Mouse (Mus musculus) cortical plate, adult 2 months (tissue): Measurements from ENCODE around the gene Fgd4. TPM values are rescaled to one million over a fixed set of nuclear protein-coding genes. Genes with fewer than 3 reads are reported as not detected.
"Not testable (repeated sequence)": the region's sequence is repeated elsewhere in the genome, so short reads cannot be mapped to it uniquely, and the experiment has no call there.

Source experiments
- H3K27ac ChIP-seq: fragments of 200-500 bp; 2 replicates; pipeline ENCODE4 v1.5.1; 2012; ENCODE audit warnings: low read length, control low read depth, inconsistent platforms; ENCODE audit not compliant: insufficient read depth
- H3K4me1 ChIP-seq: fragments of 200-500 bp; 2 replicates; pipeline ENCODE4 v1.6.1; 2011; ENCODE audit warnings: low read length; ENCODE audit not compliant: control insufficient read depth, insufficient read depth
- H3K4me3 ChIP-seq: fragments of 200-500 bp; 2 replicates; pipeline ENCODE4 v1.5.1; 2011; ENCODE audit warnings: mild to moderate bottlenecking, low read length, control low read depth; ENCODE audit not compliant: insufficient read depth
- CTCF ChIP-seq: fragments of 200-500 bp; IDR thresholded peaks from 2 replicates; pipeline ENCODE4 v1.5.1; 2011; ENCODE audit warnings: mild to moderate bottlenecking, control low read depth, low read length; ENCODE audit not compliant: insufficient read depth; ENCODE audit errors: extremely low read depth
- POLR2A ChIP-seq: fragments of 200-500 bp; IDR thresholded peaks from 2 replicates; pipeline ENCODE4 v1.6.1; 2011; ENCODE audit warnings: mild to moderate bottlenecking, low read length, control low read depth; ENCODE audit not compliant: insufficient read depth; ENCODE audit errors: extremely low read depth
- polyA plus RNA-seq: library from polyadenylated mRNA; depleted of rRNA; stranded (reverse); fragments of >200 nt; gene quantifications from 2 replicates; pipeline ENCODE4 v1.2.3, GENCODE M21; 2012; rRNA removed

The Fgd4 gene
- polyA plus RNA-seq, 1 experiment: 7.6 TPM

DNA sequence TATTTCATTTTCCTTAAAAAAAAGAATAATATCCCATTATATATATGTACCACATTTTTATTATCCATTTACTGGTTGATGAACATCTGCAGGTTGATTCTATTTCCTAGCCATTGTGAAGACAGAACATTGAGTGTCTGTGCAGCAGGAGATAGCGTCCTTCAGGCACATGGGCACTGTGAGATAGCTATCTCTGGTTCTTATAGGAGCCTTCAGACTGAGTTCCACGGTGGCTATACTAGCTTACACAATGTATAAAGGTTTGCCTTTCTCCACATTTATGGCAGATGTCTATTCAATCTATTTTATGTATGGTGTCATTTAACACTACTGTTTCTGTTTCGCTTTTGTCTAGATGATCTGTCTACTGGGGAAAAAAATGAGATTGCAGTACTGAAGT, 98.9 kb downstream of the Fgd4 start:
- Histone ChIP-seq H3K27ac (no peak overlapping the region), H3K4me1 (no peaks in the 10 kb centered on the region), H3K4me3 (no peak overlapping the region)
- TF ChIP-seq CTCF (no peak), POLR2A (no peak)

DNA sequence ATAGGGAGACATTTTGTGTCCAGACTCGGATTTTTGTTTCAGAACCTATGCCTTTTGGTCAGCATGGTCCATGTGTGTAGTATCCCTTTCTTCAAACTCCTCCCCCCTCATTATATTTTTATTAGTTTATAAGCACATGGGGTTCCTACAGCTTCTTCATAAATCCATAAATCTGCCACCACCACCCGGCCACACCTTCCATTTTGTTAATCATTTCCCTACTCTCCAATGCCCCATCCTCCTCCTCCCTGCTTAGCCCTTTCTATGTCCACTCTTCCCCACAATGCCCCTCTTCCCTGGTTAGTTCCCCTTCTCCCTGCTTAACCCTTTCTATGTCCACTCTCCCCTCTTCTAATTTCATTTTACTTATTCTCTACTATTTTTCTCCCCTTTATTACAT, 99.4 kb downstream of the Fgd4 start:
- Histone ChIP-seq H3K4me1 (no peaks in the 10 kb centered on the region), H3K4me3 (no peak overlapping the region), H3K27ac (no peak overlapping the region)
- TF ChIP-seq POLR2A: no peak
- no peak for TF ChIP-seq CTCF

DNA sequence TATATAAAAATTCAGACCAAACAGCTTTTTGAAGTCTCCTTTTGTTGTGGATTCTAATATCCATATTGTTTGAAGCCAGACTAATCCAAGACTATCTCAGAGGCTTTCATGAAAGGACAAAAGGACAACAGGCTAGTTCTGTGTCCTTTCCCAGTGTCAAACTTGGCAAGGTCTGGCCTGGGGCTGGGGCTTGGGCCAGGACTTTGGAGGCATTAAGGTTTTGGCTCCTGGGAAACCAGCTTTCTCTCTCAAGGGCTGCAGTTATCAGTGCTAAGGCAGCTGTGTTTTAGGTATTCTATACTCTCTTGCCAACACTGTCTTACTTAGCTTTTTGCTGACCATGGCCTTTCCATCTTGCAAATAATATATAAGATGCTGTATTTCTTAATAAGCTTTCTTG, 101.6 kb downstream of the Fgd4 start:
- H3K4me1 ChIP-seq: no peaks in the 10 kb centered on the region
- TF ChIP-seq CTCF: no peak
- no peak for TF ChIP-seq POLR2A
- H3K27ac ChIP-seq: no peak overlapping the region
- no peak overlapping the region for H3K4me3 ChIP-seq

DNA sequence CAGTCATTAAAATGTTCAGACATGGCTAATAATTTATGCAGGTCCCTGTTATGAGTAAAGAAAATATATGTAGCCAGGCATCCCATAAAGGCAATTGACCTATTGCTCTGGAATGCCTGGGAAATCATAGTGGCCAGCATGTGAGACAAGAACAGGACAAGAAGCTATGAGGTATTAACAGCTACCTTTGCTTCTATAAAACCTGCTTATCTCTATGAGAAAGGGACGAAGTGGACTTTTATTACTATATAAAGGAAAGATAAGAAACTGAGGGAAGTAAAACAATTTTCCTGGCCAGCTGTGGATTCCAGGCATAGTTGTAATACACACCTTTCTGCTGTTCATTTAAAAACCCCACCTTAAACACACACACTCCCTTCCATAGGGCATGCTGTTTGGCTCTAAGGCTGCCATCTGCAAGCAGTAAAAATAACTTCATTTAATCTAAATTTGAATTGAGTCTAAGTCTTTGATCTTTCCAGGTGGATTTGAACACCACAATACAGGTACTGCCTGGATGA, 114.8 kb downstream of the Fgd4 start:
- Histone ChIP-seq H3K4me1 (no peaks in the 10 kb centered on the region), H3K27ac (no peak overlapping the region), H3K4me3 (no peak overlapping the region)
- TF ChIP-seq POLR2A (no peak), CTCF (no peak)

DNA sequence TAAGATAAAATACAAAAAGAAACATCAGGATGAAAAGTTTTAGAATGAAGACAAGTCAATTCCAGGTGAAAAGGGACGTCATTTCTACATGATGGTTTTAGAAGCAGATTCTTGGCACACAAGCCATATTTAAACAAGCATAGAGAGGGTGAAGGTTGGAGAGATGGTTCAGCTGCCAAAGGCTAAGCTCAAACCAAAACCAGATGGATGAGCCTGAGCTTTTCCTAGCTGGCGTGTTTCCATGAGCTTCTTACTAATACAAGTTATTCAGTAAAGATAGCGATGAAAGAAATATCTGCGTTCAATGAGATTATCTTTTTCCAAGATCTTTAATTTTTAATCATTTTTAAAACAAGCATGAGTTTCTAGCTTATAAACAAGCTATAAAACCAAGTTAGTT, 115.7 kb downstream of the Fgd4 start:
- TF ChIP-seq CTCF: no peak
- no peak for TF ChIP-seq POLR2A
- Histone ChIP-seq H3K27ac (no peak overlapping the region), H3K4me3 (no peak overlapping the region), H3K4me1 (no peaks in the 10 kb centered on the region)

DNA sequence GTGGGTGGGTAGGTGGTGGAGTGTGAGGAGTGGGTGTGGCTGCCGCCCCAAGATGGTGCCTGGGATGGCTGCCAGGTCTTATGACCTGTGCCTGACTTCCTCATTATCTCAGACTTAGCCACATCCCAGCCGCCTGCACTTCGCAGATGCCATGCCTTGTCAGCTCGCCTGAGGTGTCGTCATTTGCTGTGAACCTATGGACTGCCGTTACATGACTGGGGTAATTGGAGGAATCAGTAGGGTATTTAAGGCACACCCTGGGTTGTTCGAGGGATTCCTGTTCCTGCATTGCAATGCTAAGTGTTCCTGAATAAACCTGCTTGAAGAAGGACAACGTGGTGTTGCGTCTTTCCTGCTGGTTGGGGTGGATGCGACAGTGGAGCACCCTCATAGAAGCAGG, 126.9 kb downstream of the Fgd4 start:
- H3K27ac ChIP-seq, H3K4me1 ChIP-seq, H3K4me3 ChIP-seq: not testable (repeated sequence)

DNA sequence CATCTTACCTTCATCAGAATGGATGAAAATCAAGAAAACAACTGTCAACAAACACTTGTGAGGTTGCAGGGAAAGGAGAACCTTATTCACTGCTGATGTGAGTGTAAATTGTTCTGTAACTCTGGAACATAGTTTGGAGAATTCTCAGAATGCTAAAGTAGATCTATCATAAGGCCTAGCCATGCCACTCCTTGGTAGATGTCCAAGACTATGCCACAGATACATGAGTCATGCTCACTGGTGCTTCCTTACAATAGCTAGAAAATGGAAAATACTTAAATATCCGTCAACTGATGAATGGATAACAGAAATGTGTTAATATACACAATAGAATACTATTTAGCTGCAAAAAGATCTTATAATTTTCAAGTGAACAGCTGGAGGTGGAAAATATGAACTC, 150.3 kb downstream of the Fgd4 start:
- TF ChIP-seq CTCF (no peak), POLR2A (no peak)
- no peak overlapping the region for H3K27ac ChIP-seq
- H3K4me1 ChIP-seq: no peaks in the 10 kb centered on the region
- H3K4me3 ChIP-seq: no peak overlapping the region

DNA sequence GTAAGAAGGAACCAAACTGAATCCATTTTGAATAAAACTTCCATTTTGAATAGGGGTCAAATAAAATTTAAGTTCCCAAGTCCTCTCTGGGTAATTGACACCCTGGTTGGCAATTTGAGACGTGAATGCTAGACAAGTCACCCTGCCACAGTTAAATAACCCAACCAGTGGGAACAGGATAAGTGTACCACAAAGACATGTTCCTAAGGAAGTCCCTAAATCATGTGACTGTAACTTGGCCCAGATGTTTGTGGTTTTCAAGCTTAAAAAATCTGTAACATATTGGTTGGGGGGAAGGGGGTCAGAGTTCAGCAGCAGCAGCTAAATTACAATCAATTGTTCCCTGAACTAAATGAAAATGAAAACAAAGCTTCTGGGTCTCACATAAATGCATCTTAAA, 161.9 kb downstream of the Fgd4 start:
- no peaks in the 10 kb centered on the region for H3K4me1 ChIP-seq
- no peak for TF ChIP-seq POLR2A
- no peak for TF ChIP-seq CTCF
- H3K4me3 ChIP-seq: no peak overlapping the region
- H3K27ac ChIP-seq: no peak overlapping the region

DNA sequence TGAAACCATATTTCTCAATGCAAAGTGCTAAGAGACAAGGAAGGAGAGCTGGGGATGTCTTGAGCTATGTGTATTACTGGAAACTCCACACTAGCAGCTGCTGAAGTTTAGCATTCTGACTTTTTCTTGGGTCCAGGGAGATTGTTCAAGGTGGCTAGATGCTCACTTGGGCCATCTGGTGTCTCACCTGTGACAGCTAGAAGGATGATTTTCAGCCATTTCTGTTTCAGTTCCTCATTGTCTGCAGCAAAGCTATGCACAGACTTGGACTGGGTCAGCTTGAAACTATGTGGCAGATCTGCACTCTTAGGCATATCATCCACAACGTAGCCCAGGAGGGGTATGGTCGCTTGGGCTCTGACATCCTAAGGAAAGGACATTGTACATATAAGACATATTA, 177.9 kb downstream of the Fgd4 start:
- Histone ChIP-seq H3K4me3 (no peak overlapping the region), H3K27ac (no peak overlapping the region), H3K4me1 (no peaks in the 10 kb centered on the region)
- TF ChIP-seq CTCF (no peak), POLR2A (no peak)

DNA sequence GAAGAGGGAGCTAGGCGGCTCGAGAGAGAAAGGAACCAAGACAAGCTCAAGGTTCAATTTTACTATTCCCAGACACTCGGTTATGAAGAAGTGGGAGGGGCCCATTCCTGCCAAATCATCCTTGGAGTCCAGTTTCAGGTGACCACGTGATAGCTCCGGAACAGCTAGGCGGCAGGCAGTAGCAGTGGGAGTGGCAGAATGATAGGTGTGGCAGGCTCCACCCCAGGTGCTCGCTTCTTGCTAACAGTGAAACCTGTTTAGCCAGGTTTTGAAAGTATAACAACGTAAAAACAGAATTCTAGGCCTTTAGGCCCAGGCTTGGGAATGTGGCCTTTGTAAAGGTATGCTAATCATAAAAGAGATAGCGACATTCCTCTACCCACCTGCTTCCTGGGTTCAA, 233.1 kb downstream of the Fgd4 start:
- not testable (repeated sequence) for H3K4me3 ChIP-seq, H3K4me1 ChIP-seq, H3K27ac ChIP-seq

Other genes starting within 250 kb of the Fgd4 start
- gene Dnm1l, start 241.6 kb downstream of the Fgd4 start, polyA plus RNA-seq: 94.8 and 100 TPM in 2 replicates
- not detected in 2 replicates for gene Olfr19, start 75.9 kb upstream of the Fgd4 start, polyA plus RNA-seq
- 4.0 and 4.9 TPM in 2 replicates for gene Spag6l, start 228.9 kb upstream of the Fgd4 start, polyA plus RNA-seq